Mouse (Mus musculus): ENCODE measurements around the gene Pnmal1. TPM values are rescaled to one million over a fixed set of nuclear protein-coding genes. Genes with fewer than 3 reads are reported as not detected.

The Pnmal1 gene
- polyA plus RNA-seq, 1 experiment from 2014 or later = 1.5 TPM

GRCm38 (mm10) chr7:16999233-16999632 lies 39.8 kb downstream of the Pnmal1 start:
- Histone ChIP-seq H3K27me3 (ENCODE audit: low read depth, poor library complexity, severe bottlenecking) (no peaks in the 10 kb centered on the region), H3K9me3 (replicated peaks) (no peaks in the 10 kb centered on the region), H3K27ac (no peak overlapping the region), H3K36me3 (peaks cover 79% of the 10 kb centered on the region), H3K4me3 (no peak overlapping the region), H3K4me1 (peaks cover 31% of the 10 kb centered on the region)
- no peak for DNase-seq (ENCODE audit: low spot score)
- 76% methylated on average over 4 of the region's 4 CpGs for WGBS

- H3K36me3 ChIP-seq = peaks cover 84% of the 10 kb centered on the region
- H3K4me1 ChIP-seq = peaks cover 29% of the 10 kb centered on the region
- DNase-seq (ENCODE audit: low spot score) = peak; percentile 94
- no peak overlapping the region for H3K27ac ChIP-seq
- H3K27me3 ChIP-seq (ENCODE audit: low read depth, poor library complexity, severe bottlenecking) = no peaks in the 10 kb centered on the region
- H3K9me3 ChIP-seq (replicated peaks) = no peaks in the 10 kb centered on the region
- WGBS = 22% methylated on average over 4 of the region's 4 CpGs
- H3K4me3 ChIP-seq = no peak overlapping the region
Observed at GRCm38 (mm10) chr7:16999650-17000049, 40.2 kb downstream of the Pnmal1 start.

GRCm38 (mm10) chr7:17002375-17003195 lies 43.1 kb downstream of the Pnmal1 start:
- peak; percentile 88 for DNase-seq (ENCODE audit: low spot score)
- WGBS = 14% methylated on average over 7 of the region's 7 CpGs

GRCm38 (mm10) chr7:17003230-17003960 lies 43.9 kb downstream of the Pnmal1 start:
- DNase-seq (ENCODE audit: low spot score) = no peak
- H3K27me3 ChIP-seq (ENCODE audit: low read depth, poor library complexity, severe bottlenecking) = no peaks in the 10 kb centered on the region
- H3K4me3 ChIP-seq = no peak overlapping the region
- H3K36me3 ChIP-seq = peaks cover 85% of the 10 kb centered on the region
- 92% methylated on average over 7 of the region's 7 CpGs for WGBS
- no peaks in the 10 kb centered on the region for H3K9me3 ChIP-seq (replicated peaks)
- no peaks in the 10 kb centered on the region for H3K4me1 ChIP-seq
- H3K27ac ChIP-seq = no peak overlapping the region

More at GRCm38 (mm10) chr7:17002375-17003195, 43.1 kb downstream of the Pnmal1 start:
- H3K4me3 ChIP-seq = no peak overlapping the region
- H3K36me3 ChIP-seq = peaks cover 85% of the 10 kb centered on the region
- H3K27ac ChIP-seq = no peak overlapping the region
- no peaks in the 10 kb centered on the region for H3K9me3 ChIP-seq (replicated peaks)
- H3K27me3 ChIP-seq (ENCODE audit: low read depth, poor library complexity, severe bottlenecking) = no peaks in the 10 kb centered on the region
- H3K4me1 ChIP-seq = 0 out of 2 replicates have a peak, but pooled peaks cover 4% of the 10 kb centered on the region

GRCm38 (mm10) chr7:17004716-17005115 lies 45.2 kb downstream of the Pnmal1 start:
- no peaks in the 10 kb centered on the region for H3K27me3 ChIP-seq (ENCODE audit: low read depth, poor library complexity, severe bottlenecking)
- WGBS = 90% methylated on average over 7 of the region's 7 CpGs
- no peak overlapping the region for H3K4me3 ChIP-seq
- peaks cover 85% of the 10 kb centered on the region for H3K36me3 ChIP-seq
- DNase-seq (ENCODE audit: low spot score) = no peak
- H3K27ac ChIP-seq = no peak overlapping the region
- H3K4me1 ChIP-seq = no peaks in the 10 kb centered on the region
- H3K9me3 ChIP-seq (replicated peaks) = no peaks in the 10 kb centered on the region

GRCm38 (mm10) chr7:17007300-17007699 lies 47.8 kb downstream of the Pnmal1 start:
- no peak overlapping the region for H3K27ac ChIP-seq
- WGBS = 92% methylated on average over 4 of the region's 4 CpGs
- no peaks in the 10 kb centered on the region for H3K9me3 ChIP-seq (replicated peaks)
- H3K36me3 ChIP-seq = peaks cover 94% of the 10 kb centered on the region
- no peaks in the 10 kb centered on the region for H3K27me3 ChIP-seq (ENCODE audit: low read depth, poor library complexity, severe bottlenecking)
- no peaks in the 10 kb centered on the region for H3K4me1 ChIP-seq
- no peak overlapping the region for H3K4me3 ChIP-seq
- no peak for DNase-seq (ENCODE audit: low spot score)

GRCm38 (mm10) chr7:17009326-17010009 lies 50.0 kb downstream of the Pnmal1 start:
- H3K9me3 ChIP-seq (replicated peaks) = no peaks in the 10 kb centered on the region
- 95% methylated on average over 16 of the region's 16 CpGs for WGBS
- H3K4me3 ChIP-seq = no peak overlapping the region
- no peaks in the 10 kb centered on the region for H3K4me1 ChIP-seq
- peaks cover 100% of the 10 kb centered on the region for H3K36me3 ChIP-seq
- H3K27me3 ChIP-seq (ENCODE audit: low read depth, poor library complexity, severe bottlenecking) = no peaks in the 10 kb centered on the region
- DNase-seq (ENCODE audit: low spot score) = no peak
- H3K27ac ChIP-seq = no peak overlapping the region

- 95% methylated on average over 5 of the region's 5 CpGs for WGBS
- H3K36me3 ChIP-seq = peaks cover 100% of the 10 kb centered on the region
Observed at GRCm38 (mm10) chr7:17010010-17010347, 50.5 kb downstream of the Pnmal1 start.

GRCm38 (mm10) chr7:17011909-17012590 lies 52.6 kb downstream of the Pnmal1 start:
- H3K9me3 ChIP-seq (replicated peaks) = no peaks in the 10 kb centered on the region
- no peaks in the 10 kb centered on the region for H3K4me1 ChIP-seq
- H3K27me3 ChIP-seq (ENCODE audit: low read depth, poor library complexity, severe bottlenecking) = no peaks in the 10 kb centered on the region
- DNase-seq (ENCODE audit: low spot score) = no peak
- H3K36me3 ChIP-seq = peaks cover 100% of the 10 kb centered on the region
- no peak overlapping the region for H3K4me3 ChIP-seq
- 93% methylated on average over 7 of the region's 7 CpGs for WGBS
- no peak overlapping the region for H3K27ac ChIP-seq

More at GRCm38 (mm10) chr7:17010010-17010347, 50.5 kb downstream of the Pnmal1 start:
- Histone ChIP-seq H3K27ac (no peak overlapping the region), H3K4me1 (no peaks in the 10 kb centered on the region), H3K9me3 (replicated peaks) (no peaks in the 10 kb centered on the region), H3K4me3 (no peak overlapping the region), H3K27me3 (ENCODE audit: low read depth, poor library complexity, severe bottlenecking) (no peaks in the 10 kb centered on the region)
- no peak for DNase-seq (ENCODE audit: low spot score)

Other genes starting within 250 kb of the Pnmal1 start
- not detected in 2 replicates for gene Ceacam9, start 237.8 kb upstream of the Pnmal1 start, polyA plus RNA-seq (2016; fragmentation: Nextera tagmentation; extraction: Ambion mirVana)
- 250 and 252 TPM in 2 replicates for gene Ap2s1, start 221.3 kb upstream of the Pnmal1 start, polyA plus RNA-seq (2016; fragmentation: Nextera tagmentation; extraction: Ambion mirVana)
- 48.3 and 48.7 TPM in 2 replicates for gene Slc1a5, start 178.3 kb upstream of the Pnmal1 start, polyA plus RNA-seq (2016; fragmentation: Nextera tagmentation; extraction: Ambion mirVana)
- gene Strn4, start 143.8 kb upstream of the Pnmal1 start, polyA plus RNA-seq (2016; fragmentation: Nextera tagmentation; extraction: Ambion mirVana) = 130 and 145 TPM in 2 replicates
- gene Fkrp, start 142.9 kb upstream of the Pnmal1 start, polyA plus RNA-seq (2016; fragmentation: Nextera tagmentation; extraction: Ambion mirVana) = 27.2 and 33.1 TPM in 2 replicates
- gene Prkd2, start 116.8 kb upstream of the Pnmal1 start, polyA plus RNA-seq (2016; fragmentation: Nextera tagmentation; extraction: Ambion mirVana) = 15.0 and 15.6 TPM in 2 replicates
- 7.0 and 8.2 TPM in 2 replicates for gene Dact3, start 84.4 kb upstream of the Pnmal1 start, polyA plus RNA-seq (2016; fragmentation: Nextera tagmentation; extraction: Ambion mirVana)
- gene Gng8, start 67.9 kb upstream of the Pnmal1 start, polyA plus RNA-seq (2016; fragmentation: Nextera tagmentation; extraction: Ambion mirVana) = 15.4 and 18.5 TPM in 2 replicates
- 0.18 and 0.43 TPM in 2 replicates for gene Ptgir, start 53.2 kb upstream of the Pnmal1 start, polyA plus RNA-seq (2016; fragmentation: Nextera tagmentation; extraction: Ambion mirVana)
- 127 and 134 TPM in 2 replicates for gene Calm3, start 35.6 kb upstream of the Pnmal1 start, polyA plus RNA-seq (2016; fragmentation: Nextera tagmentation; extraction: Ambion mirVana)
- gene Pnmal2, start 15.0 kb upstream of the Pnmal1 start, polyA plus RNA-seq (2016; fragmentation: Nextera tagmentation; extraction: Ambion mirVana) = 2.6 and 5.7 TPM in 2 replicates
- gene Gm42372, start 23.4 kb downstream of the Pnmal1 start, polyA plus RNA-seq (2016; fragmentation: Nextera tagmentation; extraction: Ambion mirVana) = 0.96 and 0.98 TPM in 2 replicates
- gene Ccdc8, start 33.0 kb downstream of the Pnmal1 start, polyA plus RNA-seq (2016; fragmentation: Nextera tagmentation; extraction: Ambion mirVana) = 13.7 and 13.8 TPM in 2 replicates
- gene Ppp5c, start 68.2 kb downstream of the Pnmal1 start, polyA plus RNA-seq (2016; fragmentation: Nextera tagmentation; extraction: Ambion mirVana) = 149 and 158 TPM in 2 replicates
- gene Hif3a, start 102.7 kb downstream of the Pnmal1 start, polyA plus RNA-seq (2016; fragmentation: Nextera tagmentation; extraction: Ambion mirVana) = 5.9 and 7.4 TPM in 2 replicates
- gene Psg16, start 114.4 kb downstream of the Pnmal1 start, polyA plus RNA-seq (2016; fragmentation: Nextera tagmentation; extraction: Ambion mirVana) = 0.05 and 0.06 TPM in 2 replicates
- gene Ceacam3, start 190.6 kb downstream of the Pnmal1 start, polyA plus RNA-seq (2016; fragmentation: Nextera tagmentation; extraction: Ambion mirVana) = not detected in 2 replicates
- not detected in 2 replicates for gene Psg29, start 243.8 kb downstream of the Pnmal1 start, polyA plus RNA-seq (2016; fragmentation: Nextera tagmentation; extraction: Ambion mirVana)

Data from limb, embryonic 10.5 days (tissue).